Mouse (Mus musculus) ES-E14 (cell line): ENCODE results near the gene Scgb1a1.

Source experiments
- CHD2 ChIP-seq: IDR thresholded peaks from 2 replicates; pipeline ENCODE4 v1.6.1; 2014; ENCODE audit warnings: mild to moderate bottlenecking, low read depth, low read length, inconsistent platforms
- HCFC1 ChIP-seq: IDR thresholded peaks from 2 replicates; pipeline ENCODE4 v1.6.1; 2012; ENCODE audit warnings: low read length, inconsistent platforms, borderline replicate concordance; ENCODE audit not compliant: insufficient read depth
- MAFK ChIP-seq: IDR thresholded peaks from 2 replicates; pipeline ENCODE4 v1.6.1; 2014; ENCODE audit warnings: mild to moderate bottlenecking, low read depth, low read length, inconsistent platforms; ENCODE audit not compliant: insufficient read depth
- ZC3H11A ChIP-seq: IDR thresholded peaks from 2 replicates; pipeline ENCODE4 v1.6.1; 2012; ENCODE audit warnings: low read depth, mild to moderate bottlenecking, inconsistent platforms, low read length, borderline replicate concordance
- ZNF384 ChIP-seq: IDR thresholded peaks from 2 replicates; pipeline ENCODE4 v1.6.1; 2012; ENCODE audit warnings: low read depth, low read length, inconsistent platforms

GRCm38 (mm10) chr19:9106751-9107378 is 19.1 kb upstream of the Scgb1a1 start:
- TF ChIP-seq ZC3H11A: no peak
- no peak for TF ChIP-seq MAFK
- TF ChIP-seq HCFC1: no peak
- TF ChIP-seq CHD2: no peak
- no peak for TF ChIP-seq ZNF384
